Mouse (Mus musculus) midbrain, embryonic 10.5 days (tissue): Measurements from ENCODE around the gene Mettl21c. TPM values are rescaled to one million over a fixed set of nuclear protein-coding genes. Genes with fewer than 3 reads are reported as not detected.

Experiments used
- DNase-seq: peaks from one replicate; pipeline ENCODE4 v3.0.0-alpha.2; 2017; ENCODE audit warnings: low spot score
- H3K27ac ChIP-seq: fragments of 300-500 bp; sonication (generic); replicated peaks from 2 replicates; pipeline ENCODE4 v1.5.1; 2016; ENCODE audit warnings: mild to moderate bottlenecking
- H3K27me3 ChIP-seq: fragments of 300-500 bp; sonication (generic); 2 replicates; pipeline ENCODE4 v1.6.1; 2016; ENCODE audit warnings: low read depth, mild to moderate bottlenecking; ENCODE audit not compliant: poor library complexity, severe bottlenecking
- H3K36me3 ChIP-seq: fragments of 300-500 bp; sonication (generic); 2 replicates; pipeline ENCODE4 v1.6.1; 2016; ENCODE audit warnings: mild to moderate bottlenecking, moderate library complexity
- H3K4me1 ChIP-seq: fragments of 300-500 bp; sonication (generic); 2 replicates; pipeline ENCODE4 v1.6.1; 2016
- H3K4me3 ChIP-seq: fragments of 300-500 bp; sonication (generic); 2 replicates; pipeline ENCODE4 v1.5.1; 2016; ENCODE audit warnings: mild to moderate bottlenecking, moderate library complexity
- H3K9me3 ChIP-seq: fragments of 300-500 bp; sonication (generic); replicated peaks from 2 replicates; pipeline ENCODE4 v1.6.1; 2016; ENCODE audit warnings: mild to moderate bottlenecking
- WGBS: fragments of 180-500 bp; shearing (Covaris S2); methylation state at CpG from one replicate; pipeline ENCODE4 v1.1.7; 2016; 5-methylcytosine and 5-hydroxymethylcytosine counted together
- polyA plus RNA-seq: library from polyadenylated mRNA; unstranded; fragments of >200 nt; fragmentation: Nextera tagmentation; extraction: Ambion mirVana; gene quantifications from 2 replicates; pipeline ENCODE4 v1.2.1, GENCODE M21; 2016

Mettl21c gene
- polyA plus RNA-seq, 1 experiment from 2014 or later: 0.41 TPM

DNA sequence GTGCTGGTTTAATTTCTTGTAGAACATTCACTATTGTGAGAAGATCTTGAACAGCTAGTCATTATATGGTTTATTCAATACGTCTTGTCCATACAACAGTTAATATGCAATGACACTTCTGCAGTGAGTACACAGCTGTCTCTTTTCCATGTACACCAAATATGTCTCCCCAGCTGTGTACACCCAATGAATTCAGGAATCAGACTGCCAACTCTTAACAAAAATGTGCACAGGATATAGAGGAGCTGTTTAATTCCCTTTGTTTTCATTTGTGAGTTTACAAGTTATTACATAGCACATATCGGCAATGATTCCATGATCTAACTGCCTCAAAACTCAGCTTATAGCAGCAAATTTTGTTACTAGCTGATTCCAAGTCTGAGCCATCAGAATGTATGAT lies 15.3 kb downstream of the Mettl21c start:
- WGBS: 97% methylated on average over 2 of the region's 2 CpGs
- peaks cover 62% of the 10 kb centered on the region for H3K36me3 ChIP-seq

DNA sequence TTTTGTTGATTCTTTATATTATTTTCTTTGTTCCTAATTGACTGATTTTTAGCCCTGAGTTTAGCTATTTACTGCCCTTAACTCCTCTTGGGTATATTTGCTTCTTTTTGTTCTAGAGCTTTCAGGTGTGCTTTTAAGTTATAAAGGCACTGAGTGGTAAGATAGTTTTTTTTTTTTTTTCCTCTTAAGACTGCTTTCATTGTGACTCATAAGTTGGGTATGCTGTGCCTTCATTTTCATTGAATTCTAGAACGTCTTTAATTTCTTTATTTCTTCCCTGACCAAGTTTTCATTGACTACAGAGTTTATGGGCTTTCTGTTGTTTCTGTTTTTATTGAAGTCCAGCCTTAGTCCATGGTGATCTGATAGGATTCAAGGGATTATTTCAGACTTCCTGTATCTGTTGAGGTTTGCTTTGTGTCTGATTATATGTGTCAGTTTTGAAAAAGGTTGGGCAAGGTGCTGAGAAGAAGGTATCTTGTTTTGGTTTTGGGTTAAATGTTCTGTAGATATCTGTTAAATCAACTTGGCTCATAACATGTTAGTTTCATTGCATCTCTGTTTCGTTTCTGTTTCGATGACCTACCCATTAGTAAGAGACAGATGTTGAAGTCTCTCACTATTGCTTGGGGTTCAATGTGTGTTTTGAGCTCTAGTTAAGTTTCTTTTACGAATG lies 22.8 kb downstream of the Mettl21c start:
- H3K4me1 ChIP-seq: no peaks in the 10 kb centered on the region
- peaks cover 92% of the 10 kb centered on the region for H3K36me3 ChIP-seq
- peaks cover 11% of the 10 kb centered on the region; the same call in 1 of the 2 replicates for H3K9me3 ChIP-seq
- no peaks in the 10 kb centered on the region for H3K27me3 ChIP-seq
- DNase-seq: no peak
- no peak overlapping the region for H3K4me3 ChIP-seq
- no peak overlapping the region for H3K27ac ChIP-seq
- 93% methylated on average over 4 of the region's 4 CpGs for WGBS

More for the DNA sequence above, 15.3 kb downstream of the Mettl21c start:
- no peak for DNase-seq
- Histone ChIP-seq H3K27ac (no peak overlapping the region), H3K4me1 (no peaks in the 10 kb centered on the region), H3K27me3 (no peaks in the 10 kb centered on the region), H3K9me3 (no peaks in the 10 kb centered on the region), H3K4me3 (no peak overlapping the region)

DNA sequence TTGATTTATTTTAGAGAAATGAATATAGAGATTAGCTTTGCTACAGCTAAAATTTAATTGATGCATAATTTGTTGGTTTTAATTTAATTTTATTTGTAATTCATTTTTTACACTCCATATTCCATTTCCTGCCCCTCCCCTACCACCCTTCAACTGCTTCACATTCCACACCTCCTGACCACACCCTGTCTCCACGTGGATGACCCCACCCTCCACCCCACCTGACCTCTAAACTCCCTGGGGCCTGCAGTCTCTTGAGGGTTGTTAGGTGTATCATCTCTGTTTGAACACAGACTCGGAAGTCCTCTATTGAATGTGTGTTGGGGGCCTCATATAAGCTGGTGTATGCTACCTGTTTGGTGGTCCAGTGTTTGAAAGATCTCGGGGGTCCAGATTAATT lies 48.7 kb downstream of the Mettl21c start:
- Histone ChIP-seq H3K36me3 (peaks cover 96% of the 10 kb centered on the region), H3K27ac (no peak overlapping the region), H3K4me1 (no peaks in the 10 kb centered on the region), H3K9me3 (no peaks in the 10 kb centered on the region), H3K27me3 (no peaks in the 10 kb centered on the region), H3K4me3 (no peak overlapping the region)
- 82% methylated on average over 3 of the region's 3 CpGs for WGBS
- DNase-seq: no peak

DNA sequence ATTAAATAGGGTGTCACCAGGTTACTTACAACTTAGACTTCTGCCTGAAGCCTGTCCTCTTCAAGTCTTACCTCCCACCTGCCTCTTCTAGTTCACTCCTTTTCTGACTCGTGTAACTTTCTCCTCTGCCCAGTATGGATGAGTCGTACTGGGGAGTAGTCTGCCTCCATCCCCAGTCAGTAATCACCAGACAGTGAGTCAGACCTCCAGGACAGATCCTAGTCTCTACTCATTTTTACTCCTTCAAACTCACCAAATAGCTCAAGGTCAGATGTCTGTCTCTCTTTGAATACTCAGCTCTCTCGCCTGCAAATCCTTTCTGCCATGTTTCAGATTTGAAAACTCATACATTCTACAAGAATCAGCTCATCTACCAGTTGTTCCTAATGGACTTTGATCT lies 50.5 kb downstream of the Mettl21c start:
- no peak overlapping the region for H3K27ac ChIP-seq
- DNase-seq: no peak
- H3K9me3 ChIP-seq: no peaks in the 10 kb centered on the region
- peaks cover 94% of the 10 kb centered on the region for H3K36me3 ChIP-seq
- no peaks in the 10 kb centered on the region for H3K4me1 ChIP-seq
- 86% methylated on average over 3 of the region's 3 CpGs for WGBS
- H3K4me3 ChIP-seq: no peak overlapping the region
- H3K27me3 ChIP-seq: no peaks in the 10 kb centered on the region

DNA sequence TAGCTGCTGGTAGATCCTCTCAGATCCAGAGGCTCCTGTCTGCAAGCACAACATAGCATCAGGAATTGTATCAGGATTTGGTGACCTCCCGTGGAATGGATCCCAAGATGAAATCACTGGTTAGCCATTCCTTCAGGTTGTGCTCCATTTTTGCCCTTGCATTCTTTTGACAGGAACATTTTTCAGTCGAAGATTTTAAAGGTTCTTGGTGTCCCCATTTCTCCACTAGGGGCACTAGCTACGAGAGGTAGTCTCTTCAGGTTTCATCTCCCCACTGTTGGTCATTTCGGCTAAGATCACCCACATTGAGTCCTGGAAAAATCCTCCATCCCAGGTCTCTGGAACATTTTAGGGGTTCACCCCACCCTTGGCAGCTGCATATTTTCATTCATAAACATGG lies 53.1 kb downstream of the Mettl21c start:
- H3K27me3 ChIP-seq: no peaks in the 10 kb centered on the region
- no peak for DNase-seq
- WGBS: 87% methylated on average over 4 of the region's 4 CpGs
- H3K4me1 ChIP-seq: no peaks in the 10 kb centered on the region
- H3K4me3 ChIP-seq: no peak overlapping the region
- H3K36me3 ChIP-seq: peaks cover 82% of the 10 kb centered on the region
- H3K9me3 ChIP-seq: no peaks in the 10 kb centered on the region
- H3K27ac ChIP-seq: no peak overlapping the region

DNA sequence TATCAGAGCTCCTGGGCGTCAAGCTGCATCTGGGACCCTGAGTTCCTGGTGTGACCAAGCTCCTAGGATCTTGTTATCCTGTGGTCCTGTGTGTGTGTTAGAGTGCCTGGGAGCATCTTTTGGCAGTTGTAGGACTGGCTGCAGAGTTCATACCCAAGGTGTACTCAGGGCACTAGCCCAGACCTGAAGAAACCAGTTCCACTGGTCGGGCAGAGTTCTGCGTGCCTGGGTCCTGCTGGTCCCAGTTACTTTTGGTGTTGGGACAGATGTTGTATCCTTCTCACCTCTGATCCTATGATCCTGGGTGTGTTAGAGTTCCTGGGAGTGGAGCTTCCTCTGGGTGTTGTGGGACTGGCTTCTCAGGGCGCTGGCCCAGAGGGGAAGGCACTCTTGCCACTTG lies 55.5 kb downstream of the Mettl21c start:
- DNase-seq: no peak
- H3K4me3 ChIP-seq: no peak overlapping the region
- no peaks in the 10 kb centered on the region for H3K4me1 ChIP-seq
- H3K27me3 ChIP-seq: no peaks in the 10 kb centered on the region
- H3K9me3 ChIP-seq: no peaks in the 10 kb centered on the region
- peaks cover 80% of the 10 kb centered on the region for H3K36me3 ChIP-seq
- WGBS: 96% methylated on average over 4 of the region's 4 CpGs
- no peak overlapping the region for H3K27ac ChIP-seq

Other genes starting within 250 kb of the Mettl21c start
- 17.9 and 20.2 TPM in 2 replicates for gene Uxs1, start 192.2 kb downstream of the Mettl21c start, polyA plus RNA-seq
- 71.1 and 71.9 TPM in 2 replicates for gene Tpp2, start 86.4 kb downstream of the Mettl21c start, polyA plus RNA-seq
- gene Gm8251, start 41.9 kb upstream of the Mettl21c start, polyA plus RNA-seq: 0.16 and 0.22 TPM in 2 replicates
- gene Tex30, start 82.4 kb upstream of the Mettl21c start, polyA plus RNA-seq: 105 and 118 TPM in 2 replicates
- 56.1 and 64.6 TPM in 2 replicates for gene Kdelc1, start 98.8 kb upstream of the Mettl21c start, polyA plus RNA-seq
- 22.5 and 24.7 TPM in 2 replicates for gene Bivm, start 98.9 kb upstream of the Mettl21c start, polyA plus RNA-seq
- 29.0 and 32.8 TPM in 2 replicates for gene Ercc5, start 127.7 kb upstream of the Mettl21c start, polyA plus RNA-seq
- gene Mettl21e, start 198.9 kb upstream of the Mettl21c start, polyA plus RNA-seq: not detected in 2 replicates